Mouse (Mus musculus): ENCODE measurements around the gene Plxnb2.
A peak's percentile ranks its signal among the peaks of the same experiment; 100 is the strongest.

The Plxnb2 gene

DNA sequence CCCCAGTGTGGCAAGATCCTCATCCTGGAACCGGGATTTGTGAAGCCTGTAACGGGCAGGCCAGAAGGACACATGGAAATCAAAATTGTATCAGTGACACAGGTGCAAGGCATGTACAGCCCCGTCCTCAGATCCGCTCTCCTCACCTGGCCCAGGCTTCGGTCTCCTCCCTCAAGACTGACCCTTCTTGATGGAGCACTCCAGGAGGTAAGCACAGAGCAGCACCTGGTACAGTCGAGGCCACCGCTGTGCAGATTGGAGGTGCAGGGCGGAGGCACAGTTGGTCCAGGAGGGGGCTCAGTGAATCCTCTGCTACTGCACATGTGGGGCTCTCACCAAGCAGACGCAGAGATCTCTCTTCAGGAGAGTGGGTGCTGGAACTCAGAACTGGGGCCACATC is 55.2 kb downstream of the Plxnb2 start:
- DNase-seq, result peak in 1 of 2 experiments; percentile 25

DNA sequence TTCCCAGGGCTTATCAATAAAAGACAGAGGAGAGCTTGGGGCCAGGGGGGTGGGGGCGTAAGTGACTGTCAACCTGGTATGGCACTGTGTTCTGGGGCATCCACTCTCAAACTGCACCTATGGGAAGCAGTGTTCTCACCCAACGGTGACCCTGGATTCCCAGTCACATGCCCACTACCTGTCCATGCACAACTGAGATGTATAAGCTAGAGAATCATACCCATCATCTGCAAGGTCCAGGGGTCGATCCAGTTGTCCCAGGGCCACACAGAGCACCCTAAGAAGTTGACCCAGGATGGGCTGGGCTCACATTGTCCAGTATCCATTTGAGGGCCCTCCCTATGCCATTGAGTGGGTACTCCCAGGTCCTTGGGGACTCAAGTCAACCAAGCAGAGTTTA is 56.3 kb downstream of the Plxnb2 start:
- peak in 1 of 2 experiments; percentile 21 for DNase-seq

DNA sequence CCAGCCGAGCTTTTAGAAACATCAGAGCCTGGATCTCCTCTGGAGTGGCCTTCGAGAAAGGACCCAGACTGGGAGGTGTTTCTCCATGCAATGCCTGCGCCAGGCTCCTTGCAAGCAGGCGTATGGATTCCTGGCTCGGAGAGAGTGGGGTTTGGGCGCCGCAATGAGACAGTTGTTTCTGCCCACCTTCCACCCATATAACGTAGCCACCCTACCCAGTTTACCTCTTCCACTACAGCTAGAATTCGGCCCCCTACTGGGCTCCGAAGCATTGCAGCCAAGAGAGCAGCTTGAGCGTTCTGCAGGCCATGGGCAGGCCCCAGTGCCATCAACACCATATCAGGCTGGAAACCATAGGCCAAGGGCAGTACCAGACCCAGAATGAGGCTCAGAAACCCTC is 57.0 kb downstream of the Plxnb2 start:
- DNase-seq, result peak; percentile 49 to 52

DNA sequence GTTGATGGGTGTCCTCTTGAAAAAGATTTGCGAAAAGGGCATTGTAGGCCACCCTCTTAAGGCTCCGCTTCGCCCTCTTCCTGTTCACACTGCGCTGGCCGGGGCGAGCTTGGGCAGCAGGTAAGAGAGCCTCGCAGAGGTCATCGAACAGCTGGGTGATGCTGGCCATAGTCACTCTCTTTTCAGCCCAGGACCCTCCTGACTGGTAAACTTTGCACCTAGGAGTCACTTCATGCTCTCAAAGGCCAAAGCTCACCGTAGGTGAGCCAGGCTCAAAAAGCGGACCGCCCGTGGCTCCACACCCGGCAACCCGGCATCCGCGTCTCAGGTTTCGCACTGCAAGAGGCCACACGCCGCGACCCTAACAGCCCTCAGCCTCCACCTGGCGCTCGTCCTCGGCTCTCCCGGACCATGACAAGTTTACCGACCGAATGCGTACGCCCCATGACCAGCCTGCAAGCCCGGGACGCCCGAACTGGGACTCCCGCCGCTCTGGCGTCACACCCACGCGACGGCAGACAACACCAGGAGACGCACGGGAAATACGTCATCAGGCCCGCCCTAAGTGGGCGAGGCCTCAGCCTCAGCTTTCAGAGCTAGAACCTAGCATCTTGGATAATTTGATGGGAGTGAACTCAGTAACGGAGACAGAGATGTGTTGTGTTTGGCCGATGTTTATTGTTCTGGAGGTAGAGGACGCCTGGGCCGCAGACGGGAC is 57.8 kb downstream of the Plxnb2 start, which contains the start of gene Tubgcp6:
Tubgcp6 (minus strand) TSS at position 464 of the 718 bp plus-strand sequence.
- DNase-seq, result peak; percentile 95 to 96

DNA sequence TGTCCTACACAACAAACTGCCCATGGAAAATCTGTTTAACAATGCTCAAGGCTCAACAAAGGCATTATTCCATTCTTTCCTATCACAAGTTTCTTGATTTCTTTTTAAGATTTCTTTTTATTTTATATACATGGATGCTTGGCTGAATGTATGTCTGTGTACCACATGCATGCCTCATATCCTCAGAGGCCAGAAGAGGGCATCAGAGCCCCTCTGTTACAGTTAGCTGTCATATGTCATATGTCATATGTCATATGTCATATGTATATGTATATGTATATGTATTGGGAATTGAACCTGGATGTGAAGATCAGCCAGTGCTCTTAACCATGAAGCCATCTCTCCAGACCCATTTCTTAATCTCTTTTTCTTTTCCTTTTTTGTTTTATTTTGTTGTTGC is 62.6 kb downstream of the Plxnb2 start:
- no peak for DNase-seq

DNA sequence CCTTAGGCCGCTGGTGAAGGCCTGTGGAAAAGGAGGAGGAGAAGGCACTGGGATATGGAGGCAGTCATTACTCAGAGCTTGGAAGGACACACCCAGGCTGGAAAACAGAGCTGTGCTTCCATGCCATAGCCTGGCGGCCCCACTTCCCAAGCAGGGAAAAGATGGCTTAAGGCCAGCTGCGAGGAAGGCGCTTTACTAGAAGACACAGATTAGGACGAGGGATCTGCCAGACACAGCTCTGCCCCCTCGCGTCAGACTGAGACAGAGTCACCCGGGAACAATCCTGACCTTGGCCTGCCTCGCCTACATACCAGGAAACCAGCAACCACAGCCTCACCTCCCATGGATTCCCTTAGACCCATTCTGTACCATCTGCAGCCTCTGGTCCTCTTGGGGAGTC is 70.4 kb downstream of the Plxnb2 start:
- DNase-seq, result no peak

DNA sequence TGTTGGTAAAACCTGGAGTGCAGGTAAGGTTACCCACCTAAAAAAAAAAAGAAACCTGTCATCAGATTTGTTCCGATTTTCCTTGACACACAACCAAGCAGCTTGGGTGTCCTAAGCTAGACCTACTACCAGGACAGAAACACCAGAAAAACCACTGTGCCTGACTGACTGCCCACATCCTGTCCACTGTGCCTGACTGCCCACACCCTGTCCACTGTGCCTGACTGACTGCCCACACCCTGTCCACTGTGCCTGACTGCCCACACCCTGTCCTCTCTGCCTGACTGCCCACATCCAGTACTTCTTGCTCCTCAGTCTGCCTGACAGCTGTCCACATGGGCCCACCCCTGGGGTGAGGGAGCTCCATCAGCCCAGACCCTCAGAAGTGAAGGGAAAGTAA is 73.6 kb downstream of the Plxnb2 start:
- no peak for DNase-seq

DNA sequence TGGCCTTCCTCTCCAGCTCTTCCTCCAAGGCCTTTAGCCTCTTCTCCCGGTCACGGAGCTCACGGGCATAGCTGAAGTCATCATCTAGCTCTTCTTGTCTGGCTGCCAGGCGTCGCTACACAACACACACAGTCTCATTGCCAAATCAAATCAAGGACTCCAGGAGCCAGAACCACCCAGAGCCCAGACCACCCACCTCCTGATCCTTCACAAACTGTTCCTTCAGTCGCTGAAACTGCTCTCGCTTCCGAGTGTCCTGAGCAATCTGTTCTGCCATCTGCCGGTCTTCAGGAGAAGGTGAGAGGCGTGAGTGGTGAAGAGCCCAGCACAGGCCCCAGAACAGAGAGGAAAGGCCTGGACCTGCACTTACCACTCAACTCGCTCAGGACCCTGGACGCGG is 74.5 kb downstream of the Plxnb2 start:
- DNase-seq, result peak in 1 of 2 experiments; percentile 17

Data from lung, postnatal 4 days (tissue).